Mouse (Mus musculus): ENCODE measurements around the gene Arpc4. TPM values are rescaled to one million over a fixed set of nuclear protein-coding genes. Genes with fewer than 3 reads are reported as not detected.

Arpc4 gene
- polyA plus RNA-seq, 1 experiment from 2014 or later = 356 TPM

GRCm38 (mm10) chr6:113344321-113344720, 33.6 kb upstream of the Arpc4 start:
- WGBS = 62% methylated on average over 2 of the region's 2 CpGs
- Histone ChIP-seq H3K27me3 (ENCODE audit: insufficient read depth, poor library complexity, severe bottlenecking) (no peaks in the 10 kb centered on the region), H3K4me1 (peaks cover 33% of the 10 kb centered on the region), H3K27ac (peak overlapping the region; percentile 91; the same call in 1 of the 2 replicates), H3K9me3 (no peaks in the 10 kb centered on the region), H3K4me3 (peak overlapping the region; percentile 74; the same call in 1 of the 2 replicates), H3K36me3 (peaks cover 16% of the 10 kb centered on the region)
- no peak for DNase-seq (ENCODE audit: low spot score)

DNA sequence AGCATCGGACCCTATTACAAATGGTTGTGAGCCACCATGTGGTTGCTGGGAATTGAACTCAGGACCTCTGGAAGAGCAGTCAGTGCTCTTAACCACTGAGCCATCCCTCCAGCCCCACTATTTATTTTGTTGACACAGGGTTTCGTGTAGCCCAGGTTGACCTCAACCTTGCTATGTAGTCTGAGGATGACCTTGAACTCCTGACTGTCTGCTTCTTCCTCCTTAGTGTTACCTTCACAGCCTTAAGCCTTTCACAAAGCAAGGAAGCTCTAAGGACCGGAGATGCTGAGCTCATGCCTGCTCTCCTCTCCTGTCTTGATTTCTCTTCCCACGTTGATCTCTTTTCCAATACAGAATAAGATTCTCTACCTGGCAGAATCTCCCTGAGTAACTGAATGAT, 31.0 kb upstream of the Arpc4 start:
- no peak overlapping the region for H3K27ac ChIP-seq
- no peaks in the 10 kb centered on the region for H3K36me3 ChIP-seq
- H3K9me3 ChIP-seq = no peaks in the 10 kb centered on the region
- DNase-seq (ENCODE audit: low spot score) = no peak
- no peak overlapping the region for H3K4me3 ChIP-seq
- 76% methylated on average over 4 of the region's 4 CpGs for WGBS
- H3K27me3 ChIP-seq (ENCODE audit: insufficient read depth, poor library complexity, severe bottlenecking) = no peaks in the 10 kb centered on the region
- peaks cover 28% of the 10 kb centered on the region for H3K4me1 ChIP-seq

DNA sequence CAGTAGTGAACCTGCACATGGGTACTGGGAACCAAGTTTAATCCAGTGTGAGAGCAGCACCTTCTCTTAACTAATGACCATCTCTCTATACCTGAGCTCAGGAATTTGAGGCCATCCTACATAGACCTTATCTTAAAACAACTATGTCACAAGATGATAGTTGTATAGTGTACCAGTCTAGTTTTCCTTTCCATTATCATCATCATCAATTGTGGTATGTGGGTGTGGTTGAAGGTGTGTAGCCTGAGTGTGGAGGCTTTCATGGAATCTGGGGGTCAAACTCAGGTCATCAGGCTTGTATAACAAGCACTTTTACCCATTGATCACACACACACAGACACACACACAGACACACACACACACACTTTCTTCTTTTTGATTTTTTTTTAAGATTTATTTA, 27.4 kb upstream of the Arpc4 start:
- Histone ChIP-seq H3K27ac (no peak overlapping the region), H3K4me1 (no peaks in the 10 kb centered on the region), H3K36me3 (no peaks in the 10 kb centered on the region), H3K9me3 (no peaks in the 10 kb centered on the region), H3K27me3 (ENCODE audit: insufficient read depth, poor library complexity, severe bottlenecking) (no peaks in the 10 kb centered on the region), H3K4me3 (no peak overlapping the region)
- DNase-seq (ENCODE audit: low spot score) = no peak

GRCm38 (mm10) chr6:113351161-113351560, 26.8 kb upstream of the Arpc4 start:
- H3K36me3 ChIP-seq = no peaks in the 10 kb centered on the region
- no peak overlapping the region for H3K4me3 ChIP-seq
- no peaks in the 10 kb centered on the region for H3K9me3 ChIP-seq
- H3K4me1 ChIP-seq = no peaks in the 10 kb centered on the region
- H3K27me3 ChIP-seq (ENCODE audit: insufficient read depth, poor library complexity, severe bottlenecking) = no peaks in the 10 kb centered on the region
- DNase-seq (ENCODE audit: low spot score) = no peak
- WGBS = 76% methylated on average over 1 of the region's 1 CpGs
- H3K27ac ChIP-seq = no peak overlapping the region; the same call in 1 of the 2 replicates

- WGBS = 63% methylated on average over 10 of the region's 10 CpGs
- Histone ChIP-seq H3K9me3 (no peaks in the 10 kb centered on the region), H3K4me3 (no peak overlapping the region), H3K36me3 (no peaks in the 10 kb centered on the region), H3K27ac (no peak overlapping the region), H3K4me1 (no peaks in the 10 kb centered on the region), H3K27me3 (ENCODE audit: insufficient read depth, poor library complexity, severe bottlenecking) (no peaks in the 10 kb centered on the region)
- DNase-seq (ENCODE audit: low spot score) = no peak
Measured at GRCm38 (mm10) chr6:113351653-113352052, 26.3 kb upstream of the Arpc4 start.

GRCm38 (mm10) chr6:113352820-113353219, 25.1 kb upstream of the Arpc4 start:
- 69% methylated on average over 3 of the region's 3 CpGs for WGBS
- Histone ChIP-seq H3K4me1 (no peaks in the 10 kb centered on the region), H3K36me3 (no peaks in the 10 kb centered on the region), H3K27ac (no peak overlapping the region), H3K9me3 (no peaks in the 10 kb centered on the region), H3K27me3 (ENCODE audit: insufficient read depth, poor library complexity, severe bottlenecking) (no peaks in the 10 kb centered on the region), H3K4me3 (no peak overlapping the region)
- no peak for DNase-seq (ENCODE audit: low spot score)

GRCm38 (mm10) chr6:113353696-113354095, 24.2 kb upstream of the Arpc4 start:
- DNase-seq (ENCODE audit: low spot score) = no peak
- no peaks in the 10 kb centered on the region for H3K36me3 ChIP-seq
- H3K4me1 ChIP-seq = no peaks in the 10 kb centered on the region
- H3K27ac ChIP-seq = no peak overlapping the region
- no peaks in the 10 kb centered on the region for H3K9me3 ChIP-seq
- WGBS = 58% methylated on average over 3 of the region's 3 CpGs
- H3K4me3 ChIP-seq = no peak overlapping the region
- no peaks in the 10 kb centered on the region for H3K27me3 ChIP-seq (ENCODE audit: insufficient read depth, poor library complexity, severe bottlenecking)

GRCm38 (mm10) chr6:113361476-113361875, 16.4 kb upstream of the Arpc4 start:
- H3K36me3 ChIP-seq = peaks cover 4% of the 10 kb centered on the region; the same call in 1 of the 2 replicates
- no peaks in the 10 kb centered on the region for H3K9me3 ChIP-seq
- no peak for DNase-seq (ENCODE audit: low spot score)
- H3K4me1 ChIP-seq = no peaks in the 10 kb centered on the region
- no peaks in the 10 kb centered on the region for H3K27me3 ChIP-seq (ENCODE audit: insufficient read depth, poor library complexity, severe bottlenecking)
- H3K27ac ChIP-seq = no peak overlapping the region
- WGBS = 76% methylated on average over 4 of the region's 4 CpGs
- H3K4me3 ChIP-seq = no peak overlapping the region

- WGBS = 97% methylated on average over 1 of the region's 1 CpGs
- DNase-seq (ENCODE audit: low spot score) = no peak
- Histone ChIP-seq H3K4me1 (no peaks in the 10 kb centered on the region), H3K27me3 (ENCODE audit: insufficient read depth, poor library complexity, severe bottlenecking) (no peaks in the 10 kb centered on the region), H3K9me3 (no peaks in the 10 kb centered on the region), H3K4me3 (no peak overlapping the region), H3K27ac (no peak overlapping the region), H3K36me3 (peaks cover 12% of the 10 kb centered on the region)
Measured at GRCm38 (mm10) chr6:113362241-113362640, 15.7 kb upstream of the Arpc4 start.

- H3K36me3 ChIP-seq = peaks cover 29% of the 10 kb centered on the region
- 70% methylated on average over 8 of the region's 8 CpGs for WGBS
Measured at GRCm38 (mm10) chr6:113364518-113365135, 13.3 kb upstream of the Arpc4 start.

DNA sequence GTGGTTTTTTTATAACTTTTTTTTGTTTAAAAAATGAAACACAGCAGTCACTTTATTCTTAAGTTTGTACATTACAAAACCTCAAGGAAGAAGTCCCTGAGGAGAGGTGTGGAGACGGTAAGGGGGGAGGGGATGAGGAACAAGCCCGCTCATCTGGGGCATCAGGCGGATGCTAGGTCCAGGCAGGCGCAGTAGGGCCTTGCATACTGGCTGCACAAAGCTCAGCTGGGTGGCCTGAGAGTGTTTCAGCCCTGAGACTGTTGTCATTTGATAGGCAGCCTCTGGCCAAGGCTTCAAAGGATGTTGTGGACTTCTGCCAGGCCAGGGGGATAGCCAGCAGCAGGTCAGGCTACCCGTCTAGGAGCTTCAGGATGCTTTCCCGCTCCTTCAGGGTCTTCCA, 11.3 kb upstream of the Arpc4 start:
- no peak for DNase-seq (ENCODE audit: low spot score)

More at GRCm38 (mm10) chr6:113364518-113365135, 13.3 kb upstream of the Arpc4 start:
- Histone ChIP-seq H3K4me3 (no peak overlapping the region), H3K4me1 (no peaks in the 10 kb centered on the region), H3K9me3 (no peaks in the 10 kb centered on the region), H3K27me3 (ENCODE audit: insufficient read depth, poor library complexity, severe bottlenecking) (no peaks in the 10 kb centered on the region), H3K27ac (no peak overlapping the region)
- DNase-seq (ENCODE audit: low spot score) = no peak

GRCm38 (mm10) chr6:113367574-113367973, 10.3 kb upstream of the Arpc4 start:
- Histone ChIP-seq H3K4me3 (no peak overlapping the region), H3K9me3 (no peaks in the 10 kb centered on the region), H3K27me3 (ENCODE audit: insufficient read depth, poor library complexity, severe bottlenecking) (no peaks in the 10 kb centered on the region), H3K36me3 (peaks cover 58% of the 10 kb centered on the region), H3K27ac (no peak overlapping the region), H3K4me1 (no peaks in the 10 kb centered on the region)
- 88% methylated on average over 1 of the region's 1 CpGs for WGBS
- no peak for DNase-seq (ENCODE audit: low spot score)

More for the DNA sequence above, 11.3 kb upstream of the Arpc4 start:
- Histone ChIP-seq H3K27ac (no peak overlapping the region), H3K36me3 (peaks cover 49% of the 10 kb centered on the region), H3K9me3 (no peaks in the 10 kb centered on the region), H3K27me3 (ENCODE audit: insufficient read depth, poor library complexity, severe bottlenecking) (no peaks in the 10 kb centered on the region), H3K4me1 (no peaks in the 10 kb centered on the region), H3K4me3 (no peak overlapping the region)
- 91% methylated on average over 6 of the region's 6 CpGs for WGBS

DNA sequence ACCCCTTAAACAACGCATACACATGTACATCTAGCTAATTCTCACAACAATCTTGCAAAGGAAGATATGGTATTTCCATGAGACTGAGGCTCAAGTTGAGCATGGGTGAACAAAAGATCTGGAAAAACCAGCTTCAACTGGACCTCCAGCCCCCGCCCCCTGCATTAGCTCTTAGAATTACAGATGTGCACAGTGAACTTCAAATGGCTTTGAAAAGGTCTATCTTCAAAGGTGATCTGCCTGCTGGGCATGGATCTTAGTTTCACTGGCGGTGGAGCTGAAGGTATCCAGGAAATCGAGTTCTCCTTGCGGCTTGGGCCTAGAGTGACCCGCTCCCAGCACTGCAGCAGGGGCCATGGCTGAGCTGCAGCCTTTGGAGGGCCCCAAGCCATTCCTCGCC, 9.8 kb upstream of the Arpc4 start:
- Histone ChIP-seq H3K4me3 (no peak overlapping the region), H3K4me1 (no peaks in the 10 kb centered on the region), H3K36me3 (peaks cover 63% of the 10 kb centered on the region), H3K9me3 (no peaks in the 10 kb centered on the region), H3K27ac (no peak overlapping the region), H3K27me3 (ENCODE audit: insufficient read depth, poor library complexity, severe bottlenecking) (no peaks in the 10 kb centered on the region)
- no peak for DNase-seq (ENCODE audit: low spot score)
- 90% methylated on average over 7 of the region's 7 CpGs for WGBS

GRCm38 (mm10) chr6:113368577-113368976, 9.3 kb upstream of the Arpc4 start:
- no peaks in the 10 kb centered on the region for H3K4me1 ChIP-seq

More at GRCm38 (mm10) chr6:113368577-113368976, 9.3 kb upstream of the Arpc4 start:
- 83% methylated on average over 5 of the region's 5 CpGs for WGBS
- Histone ChIP-seq H3K27me3 (ENCODE audit: insufficient read depth, poor library complexity, severe bottlenecking) (no peaks in the 10 kb centered on the region), H3K4me3 (no peak overlapping the region), H3K36me3 (peaks cover 67% of the 10 kb centered on the region), H3K27ac (no peak overlapping the region), H3K9me3 (no peaks in the 10 kb centered on the region)
- no peak for DNase-seq (ENCODE audit: low spot score)
